ENCODE assay signal across 8 mouse cellular contexts in genomic region chr2:135926660-135927343, GRCm38 (mm10).
DNase-seq lines count a peak whose midpoint lies in the region; ATAC-seq and TF ChIP-seq lines count a peak whose summit lies in the region.

No protein-coding gene starts in this region.

- peaks cover 4% of the 10 kb centered on the region for H3K36me3 ChIP-seq in heart, adult 2 months (ENCODE audit: control insufficient read depth, insufficient read depth, low read length)
- no peaks in the 10 kb centered on the region for H3K36me3 ChIP-seq in heart, embryonic 11.5 days (ENCODE audit: control insufficient read depth, insufficient read depth, low read length)
- peaks cover 2% of the 10 kb centered on the region; the same call in 1 of the 2 replicates for H3K36me3 ChIP-seq in ES-E14 (ENCODE audit: control insufficient read depth, insufficient read depth, low read length, poor library complexity, severe bottlenecking)
- H3K36me3 ChIP-seq in lung, postnatal 0 days (ENCODE audit: insufficient read depth, low read length) = no peaks in the 10 kb centered on the region

- H3K79me2 ChIP-seq in heart, adult 2 months (replicated peaks; ENCODE audit: control insufficient read depth, insufficient read depth, low read length) = no peaks in the 10 kb centered on the region

- peaks cover 6% of the 10 kb centered on the region for H3K4me1 ChIP-seq in heart, adult 2 months (ENCODE audit: control insufficient read depth, insufficient read depth, low read length)
- no peaks in the 10 kb centered on the region for H3K4me1 ChIP-seq in heart, embryonic 11.5 days (ENCODE audit: control insufficient read depth, insufficient read depth, low read length)
- no peaks in the 10 kb centered on the region for H3K4me1 ChIP-seq in ES-E14 (ENCODE audit: control insufficient read depth in 2 of 2, insufficient read depth in 2 of 2, low read length in 2 of 2, poor library complexity in 1 of 2)
- no peaks in the 10 kb centered on the region for H3K4me1 ChIP-seq in lung, postnatal 0 days (ENCODE audit: insufficient read depth, low read depth, low read length)

- no peak for TF ChIP-seq EP300 in heart, adult 2 months (IDR thresholded peaks at IDR 0.05; ENCODE audit: insufficient read depth, low read depth, low read length)
- no peak for TF ChIP-seq EP300 in lung, postnatal 0 days (IDR thresholded peaks at IDR 0.05)

- no peak overlapping the region for H3K4me2 ChIP-seq in heart, embryonic 11.5 days
- H3K4me2 ChIP-seq in lung, postnatal 0 days (replicated peaks; ENCODE audit: low read depth, low read length) = no peak overlapping the region

- DNase-seq in heart, adult 2 months = peak; percentile 52
- DNase-seq in ES-E14 (ENCODE audit: low read depth, low spot score) = no peak
- peak; percentile 76 to 79 for DNase-seq in cerebellum, adult 18-20 months
- DNase-seq in gonadal fat pad, adult 2 months (ENCODE audit: low read depth) = peak; percentile 33
- peak; percentile 79 for DNase-seq in kidney, postnatal 14 days
- DNase-seq in lung, postnatal 0 days (ENCODE audit: low spot score) = peak; percentile 89
- peak; percentile 51 for DNase-seq in right cerebral cortex, postnatal 4 days

- in situ Hi-C loops in ES-E14 (cut with MboI; ENCODE audit: low sequenced_read_pairs in 2 of 2, unreplicated experiment in 2 of 2) = loop anchor here in 1 of 2 experiments (25.0 kb wide), 1 partner anchor 540 kb away; no protein-coding TSS in a partner anchor

- ATAC-seq in heart, embryonic 11.5 days (replicated peaks; ENCODE audit: insufficient number of reproducible peaks, low FRiP score, low TSS enrichment) = no peak
- ATAC-seq in lung, postnatal 0 days = peak; percentile 72

- no peak overlapping the region for H3K4me3 ChIP-seq in heart, adult 2 months
- H3K4me3 ChIP-seq in heart, embryonic 11.5 days (ENCODE audit: low read depth, low read length) = no peak overlapping the region
- no peak overlapping the region for H3K4me3 ChIP-seq in ES-E14 (ENCODE audit: insufficient read depth in 1 of 2, low read depth in 1 of 2, low read length in 2 of 2, poor library complexity in 1 of 2, severe bottlenecking in 1 of 2)
- no peak overlapping the region for H3K4me3 ChIP-seq in lung, postnatal 0 days (ENCODE audit: low read depth, low read length)

- 54% methylated on average over 8 of the region's 8 CpGs for WGBS in heart, adult 2 months
- 75% methylated on average over 8 of the region's 8 CpGs for WGBS in heart, embryonic 11.5 days (ENCODE audit: insufficient replicate concordance)
- 64% methylated on average over 8 of the region's 8 CpGs for WGBS in lung, postnatal 0 days

- no peaks in the 10 kb centered on the region for H3K27me3 ChIP-seq in heart, adult 2 months (ENCODE audit: control insufficient read depth, insufficient read depth, low read length)
- H3K27me3 ChIP-seq in heart, embryonic 11.5 days (ENCODE audit: control insufficient read depth, insufficient read depth, low read length) = no peaks in the 10 kb centered on the region
- no peaks in the 10 kb centered on the region for H3K27me3 ChIP-seq in lung, postnatal 0 days (replicated peaks; ENCODE audit: insufficient read depth, low read length)

- no peak overlapping the region for H3K9ac ChIP-seq in heart, adult 2 months (ENCODE audit: low read depth, low read length)
- no peak overlapping the region for H3K9ac ChIP-seq in heart, embryonic 11.5 days (ENCODE audit: low read depth, low read length)
- no peak overlapping the region for H3K9ac ChIP-seq in ES-E14 (ENCODE audit: insufficient read depth, low read depth, low read length, poor library complexity, severe bottlenecking)
- no peak overlapping the region for H3K9ac ChIP-seq in lung, postnatal 0 days (replicated peaks; ENCODE audit: low read depth)

- peak overlapping the region; percentile 32 for H3K27ac ChIP-seq in heart, adult 2 months
- H3K27ac ChIP-seq in heart, embryonic 11.5 days (ENCODE audit: low read depth, low read length) = no peak overlapping the region
- no peak overlapping the region for H3K27ac ChIP-seq in ES-E14 (ENCODE audit: insufficient read depth, low read depth, low read length, poor library complexity, severe bottlenecking)
- no peak overlapping the region for H3K27ac ChIP-seq in lung, postnatal 0 days (ENCODE audit: low read length)

- no peaks in the 10 kb centered on the region for H3K9me3 ChIP-seq in heart, embryonic 11.5 days (replicated peaks; ENCODE audit: control insufficient read depth, low read length)
- H3K9me3 ChIP-seq in ES-E14 (ENCODE audit: control insufficient read depth, insufficient read depth, low read depth, low read length) = no peaks in the 10 kb centered on the region
- H3K9me3 ChIP-seq in lung, postnatal 0 days (ENCODE audit: low read length) = no peaks in the 10 kb centered on the region

- TF ChIP-seq POLR2A in heart, adult 2 months (IDR thresholded peaks at IDR 0.05; ENCODE audit: insufficient read depth, low read depth, low read length) = 0 out of 2 replicates have a peak, but pooled peaks have one; percentile 13

- intact Hi-C loops in heart, adult 2 months (cut with DNase I) = loop anchor here (2.0 to 5.0 kb wide), 6 partner anchors 130 to 538 kb away; partner anchors contain the start of gene Plcb4

- TF ChIP-seq CTCF in heart, adult 2 months (IDR thresholded peaks at IDR 0.05) = peak; percentile 87
- peak; percentile 71 for TF ChIP-seq CTCF in lung, postnatal 0 days (IDR thresholded peaks at IDR 0.05)

TF ChIP-seq in ES-E14, 5 proteins besides CTCF, POLR2A, EP300 and RAD21:
- TF ChIP-seq HCFC1 (IDR thresholded peaks at IDR 0.05; ENCODE audit: borderline replicate concordance, insufficient read depth, low read length) (no peak), MAFK (IDR thresholded peaks at IDR 0.05; ENCODE audit: insufficient read depth, low read depth, low read length) (no peak), ZC3H11A (IDR thresholded peaks at IDR 0.05; ENCODE audit: borderline replicate concordance, low read depth, low read length) (0 out of 2 replicates have a peak, but pooled peaks have one; percentile 48), CHD2 (IDR thresholded peaks at IDR 0.05; ENCODE audit: low read depth, low read length) (no peak), ZNF384 (IDR thresholded peaks at IDR 0.05; ENCODE audit: low read depth, low read length) (no peak)
